Mouse (Mus musculus) E14TG2a.4 (cell line): ENCODE data around the gene Lmbr1.

Experiments
- CTCF ChIP-seq: conservative IDR thresholded peaks from 2 replicates; pipeline ENCODE4 v1.5.1; 2014; ENCODE audit warnings: low read length
- NANOG ChIP-seq: IDR thresholded peaks from 2 replicates; pipeline ENCODE4 v1.6.1; 2014; ENCODE audit warnings: borderline replicate concordance, low read length, mixed read lengths

DNA sequence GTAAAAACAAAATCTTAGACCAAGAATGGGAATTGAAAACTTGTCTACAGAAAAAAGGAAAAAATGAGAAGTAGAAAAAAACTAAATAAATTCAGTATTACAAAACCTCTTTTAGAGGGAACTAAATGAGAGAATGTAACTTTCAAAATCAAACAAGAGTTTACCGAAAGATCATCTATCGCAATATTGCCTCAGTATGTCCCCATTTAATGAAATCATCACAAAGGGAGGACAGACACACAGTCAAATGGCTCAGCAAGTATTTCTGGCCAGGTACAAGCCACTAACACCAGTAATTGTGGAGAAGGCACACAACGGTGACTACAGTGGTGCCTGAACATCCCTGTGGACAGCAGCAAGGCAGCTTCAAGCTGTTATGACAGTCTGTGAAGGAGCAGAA lies 88.1 kb downstream of the Lmbr1 start:
- TF ChIP-seq CTCF: no peak
- TF ChIP-seq NANOG: no peak
